Mouse (Mus musculus): ENCODE measurements around the gene Ccdc106. TPM values are rescaled to one million over a fixed set of nuclear protein-coding genes. Genes with fewer than 3 reads are reported as not detected.

Gene Ccdc106
- total and polyA plus RNA-seq, 2 experiments from 2014 or later, result 0.85 to 2.8 TPM

- H3K36me3 ChIP-seq (replicated peaks; ENCODE audit: control insufficient read depth, insufficient read depth, low read length), result no peaks in the 10 kb centered on the region
- no peak overlapping the region for H3K4me2 ChIP-seq (ENCODE audit: low read depth, low read length)
- H3K9ac ChIP-seq (replicated peaks; ENCODE audit: low read depth, low read length), result no peak overlapping the region
- ATAC-seq (ENCODE audit: insufficient read depth, low read depth) (no peak), DNase-seq (ENCODE audit: low spot score) (no peak)
- H3K9me3 ChIP-seq (replicated peaks; ENCODE audit: control insufficient read depth, low read length), result no peaks in the 10 kb centered on the region
- peaks cover 49% of the 10 kb centered on the region for H3K27me3 ChIP-seq (ENCODE audit: control insufficient read depth, insufficient read depth, low read length)
- no peak overlapping the region for H3K4me3 ChIP-seq (ENCODE audit: low read depth, low read length)
- no peak overlapping the region for H3K27ac ChIP-seq (ENCODE audit: low read depth)
- no peak for TF ChIP-seq EP300 (IDR thresholded peaks at IDR 0.05; ENCODE audit: low read depth)
- no peak for TF ChIP-seq CTCF (IDR thresholded peaks at IDR 0.05; ENCODE audit: low read depth)
- peaks cover 11% of the 10 kb centered on the region for H3K4me1 ChIP-seq (ENCODE audit: control insufficient read depth, insufficient read depth)
- 85% methylated on average over 1 of the region's 1 CpGs for WGBS
These were observed 38.3 kb downstream of the Ccdc106 start for GRCm38 (mm10) chr7:5058631-5059030.

- Histone ChIP-seq H3K27me3 (ENCODE audit: control insufficient read depth, insufficient read depth, low read length) (peaks cover 41% of the 10 kb centered on the region), H3K27ac (ENCODE audit: low read depth) (no peak overlapping the region), H3K36me3 (replicated peaks; ENCODE audit: control insufficient read depth, insufficient read depth, low read length) (no peaks in the 10 kb centered on the region), H3K4me2 (ENCODE audit: low read depth, low read length) (no peak overlapping the region), H3K4me3 (ENCODE audit: low read depth, low read length) (no peak overlapping the region), H3K9me3 (replicated peaks; ENCODE audit: control insufficient read depth, low read length) (no peaks in the 10 kb centered on the region), H3K9ac (replicated peaks; ENCODE audit: low read depth, low read length) (no peak overlapping the region), H3K4me1 (ENCODE audit: control insufficient read depth, insufficient read depth) (peaks cover 18% of the 10 kb centered on the region)
- ATAC-seq (ENCODE audit: insufficient read depth, low read depth) (no peak), DNase-seq (ENCODE audit: low spot score) (no peak)
- WGBS, result 87% methylated on average over 12 of the region's 12 CpGs
- TF ChIP-seq EP300 (IDR thresholded peaks at IDR 0.05; ENCODE audit: low read depth) (no peak), CTCF (IDR thresholded peaks at IDR 0.05; ENCODE audit: low read depth) (no peak)
These were observed 39.1 kb downstream of the Ccdc106 start for GRCm38 (mm10) chr7:5059421-5059820.

GRCm38 (mm10) chr7:5060239-5060731, 39.9 kb downstream of the Ccdc106 start:
- Histone ChIP-seq H3K27me3 (ENCODE audit: control insufficient read depth, insufficient read depth, low read length) (peaks cover 32% of the 10 kb centered on the region), H3K9me3 (replicated peaks; ENCODE audit: control insufficient read depth, low read length) (no peaks in the 10 kb centered on the region), H3K27ac (ENCODE audit: low read depth) (peak overlapping the region; percentile 100), H3K4me3 (ENCODE audit: low read depth, low read length) (peak overlapping the region; percentile 69), H3K4me2 (ENCODE audit: low read depth, low read length) (peak overlapping the region; percentile 99), H3K4me1 (ENCODE audit: control insufficient read depth, insufficient read depth) (peaks cover 21% of the 10 kb centered on the region), H3K9ac (replicated peaks; ENCODE audit: low read depth, low read length) (peak overlapping the region; percentile 89), H3K36me3 (replicated peaks; ENCODE audit: control insufficient read depth, insufficient read depth, low read length) (no peaks in the 10 kb centered on the region)
- ATAC-seq (ENCODE audit: insufficient read depth, low read depth), result no peak
- TF ChIP-seq CTCF (IDR thresholded peaks at IDR 0.05; ENCODE audit: low read depth), result peak; percentile 75
- no peak for TF ChIP-seq EP300 (IDR thresholded peaks at IDR 0.05; ENCODE audit: low read depth)
- peak; percentile 81 for DNase-seq (ENCODE audit: low spot score)
- whole genome bisulfite sequencing, result 3% methylated on average over 27 of the region's 27 CpGs

- Histone ChIP-seq H3K27me3 (ENCODE audit: control insufficient read depth, insufficient read depth, low read length) (peaks cover 23% of the 10 kb centered on the region), H3K27ac (ENCODE audit: low read depth) (peak overlapping the region; percentile 100), H3K36me3 (replicated peaks; ENCODE audit: control insufficient read depth, insufficient read depth, low read length) (peaks cover 8% of the 10 kb centered on the region), H3K4me3 (ENCODE audit: low read depth, low read length) (peak overlapping the region; percentile 69), H3K4me2 (ENCODE audit: low read depth, low read length) (peak overlapping the region; percentile 99), H3K9ac (replicated peaks; ENCODE audit: low read depth, low read length) (peak overlapping the region; percentile 89), H3K9me3 (replicated peaks; ENCODE audit: control insufficient read depth, low read length) (no peaks in the 10 kb centered on the region), H3K4me1 (ENCODE audit: control insufficient read depth, insufficient read depth) (peaks cover 21% of the 10 kb centered on the region)
- ATAC-seq (ENCODE audit: insufficient read depth, low read depth) (peak; percentile 89), DNase-seq (ENCODE audit: low spot score) (peak; percentile 98)
- under 1% methylated on average over 60 of the region's 60 CpGs for WGBS
- no peak for TF ChIP-seq EP300 (IDR thresholded peaks at IDR 0.05; ENCODE audit: low read depth)
- TF ChIP-seq CTCF (IDR thresholded peaks at IDR 0.05; ENCODE audit: low read depth), result peak; percentile 60
These were observed 40.8 kb downstream of the Ccdc106 start for GRCm38 (mm10) chr7:5060944-5061773.

- ATAC-seq (ENCODE audit: insufficient read depth, low read depth), result peak; percentile 80
- peak within 1 kb of the TSS; percentile 99 for H3K4me2 ChIP-seq (ENCODE audit: low read depth, low read length)
- 2% methylated on average over 49 of the region's 65 CpGs for WGBS
These were observed 41.5 kb downstream of the Ccdc106 start, which contains the start of gene U2af2 for GRCm38 (mm10) chr7:5061774-5062359. Gene U2af2, plus strand, starts transcription at chr7:5062143.

More at GRCm38 (mm10) chr7:5061774-5062359, 41.5 kb downstream of the Ccdc106 start, which contains the start of gene U2af2:
- H3K27ac ChIP-seq (ENCODE audit: low read depth), result peak within 1 kb of the TSS; percentile 100
- peaks cover 15% of the 10 kb centered on the region for H3K36me3 ChIP-seq (replicated peaks; ENCODE audit: control insufficient read depth, insufficient read depth, low read length)
- peaks cover 21% of the 10 kb centered on the region for H3K4me1 ChIP-seq (ENCODE audit: control insufficient read depth, insufficient read depth)
- peak within 1 kb of the TSS; percentile 89 for H3K9ac ChIP-seq (replicated peaks; ENCODE audit: low read depth, low read length)
- peaks cover 16% of the 10 kb centered on the region for H3K27me3 ChIP-seq (ENCODE audit: control insufficient read depth, insufficient read depth, low read length)
- peak; percentile 91 for DNase-seq (ENCODE audit: low spot score)
- H3K4me3 ChIP-seq (ENCODE audit: low read depth, low read length), result peak within 1 kb of the TSS; percentile 69
- H3K9me3 ChIP-seq (replicated peaks; ENCODE audit: control insufficient read depth, low read length), result no peaks in the 10 kb centered on the region
- TF ChIP-seq EP300 (IDR thresholded peaks at IDR 0.05; ENCODE audit: low read depth) (no peak), CTCF (IDR thresholded peaks at IDR 0.05; ENCODE audit: low read depth) (no peak)

Measured in heart, postnatal 0 days (tissue).